Mouse (Mus musculus) layer of hippocampus, adult 8-10 months (tissue): Measurements from ENCODE around the gene Ube2g1. TPM values are rescaled to one million over a fixed set of nuclear protein-coding genes. Genes with fewer than 3 reads are reported as not detected.

Experiments
- DNase-seq, 2 experiments: peaks; one replicate each; pipeline ENCODE4 v3.0.0; 2022; ENCODE audit warnings: low spot score in 2 of 2
- total RNA-seq, 4 experiments: library from RNA; stranded (reverse); gene quantifications; 2 replicates each; pipeline ENCODE4 v1.2.4; 2022

Ube2g1 gene
- 10 to 100 TPM; 36.8 to 44.5 (median 40.5) TPM for total RNA-seq

DNA sequence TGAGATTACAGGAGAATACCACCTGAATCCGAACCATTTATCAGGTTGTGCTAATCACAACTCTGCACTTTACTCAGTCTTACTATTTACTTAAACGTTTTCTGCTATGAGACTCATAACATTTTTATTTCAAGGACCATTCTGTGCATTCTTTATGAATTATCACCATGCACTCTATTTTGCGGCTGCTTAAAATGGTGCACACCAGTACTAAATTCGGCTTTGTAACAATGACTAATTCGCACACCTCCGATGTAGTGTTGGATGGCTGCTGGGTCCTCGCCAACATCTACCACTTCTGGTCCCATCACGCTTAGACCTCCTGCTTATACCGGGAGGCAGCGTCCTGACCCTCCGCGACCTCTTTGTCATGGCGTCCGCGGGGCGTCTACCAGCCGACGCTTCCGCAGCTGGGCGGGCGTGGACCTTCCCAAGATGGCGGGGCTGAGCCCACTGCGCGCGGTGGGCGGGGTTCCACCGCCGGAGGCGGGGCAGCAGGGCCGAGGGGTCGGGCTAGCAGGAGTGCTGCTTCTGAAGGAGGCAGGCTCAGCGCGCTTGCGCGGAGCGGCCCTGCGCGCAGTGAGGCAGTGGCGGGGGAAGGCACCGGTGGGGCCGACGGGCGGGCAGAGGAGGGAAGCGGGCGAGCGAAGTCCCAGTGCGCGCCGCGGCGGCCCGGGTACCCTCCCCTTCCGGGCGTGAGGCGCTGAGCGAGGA is at the start of gene Ube2g1:
Gene Ube2g1 (plus strand): TSS at position 590 of the 714 bp plus-strand sequence.
- DNase-seq, result peak; percentile 96

DNA sequence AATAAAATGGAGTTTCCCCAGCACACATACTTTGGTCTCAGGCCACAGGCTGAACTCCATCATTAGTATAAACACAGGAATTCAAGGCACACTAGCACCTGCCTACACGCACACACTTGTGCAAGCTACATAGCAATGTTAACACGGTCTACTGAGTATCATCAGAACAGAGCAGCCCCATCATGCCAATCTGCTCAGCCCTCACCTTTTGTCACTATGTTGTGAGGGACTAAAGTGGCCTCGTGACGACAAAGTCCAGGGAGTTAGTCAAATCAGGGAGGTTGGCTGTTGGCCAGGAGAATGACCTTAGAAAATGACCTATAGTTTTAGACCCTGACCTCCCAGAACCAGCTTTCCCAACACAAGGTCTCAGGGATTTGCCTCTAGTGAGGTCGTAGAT is 48.9 kb upstream of the Ube2g1 start:
- DNase-seq, result no peak

DNA sequence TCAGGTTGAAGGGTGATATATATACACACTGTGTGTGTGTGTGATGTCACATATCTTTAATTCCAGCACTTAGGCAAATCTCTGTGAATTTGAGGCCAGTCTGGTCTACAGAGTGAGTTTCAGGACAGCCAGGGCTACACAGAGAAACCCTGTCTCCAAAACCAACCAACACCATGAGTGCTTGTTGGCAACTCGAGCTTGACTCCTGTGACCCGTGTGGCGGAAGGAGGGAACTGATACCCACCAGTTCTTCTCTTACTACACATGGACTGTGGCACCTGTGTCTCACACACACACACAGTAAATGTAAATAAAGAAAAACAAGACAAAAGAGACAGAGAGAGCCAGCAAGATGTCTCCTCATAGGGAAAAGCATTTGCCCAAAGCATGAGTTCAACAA is 46.4 kb upstream of the Ube2g1 start:
- no peak for DNase-seq

DNA sequence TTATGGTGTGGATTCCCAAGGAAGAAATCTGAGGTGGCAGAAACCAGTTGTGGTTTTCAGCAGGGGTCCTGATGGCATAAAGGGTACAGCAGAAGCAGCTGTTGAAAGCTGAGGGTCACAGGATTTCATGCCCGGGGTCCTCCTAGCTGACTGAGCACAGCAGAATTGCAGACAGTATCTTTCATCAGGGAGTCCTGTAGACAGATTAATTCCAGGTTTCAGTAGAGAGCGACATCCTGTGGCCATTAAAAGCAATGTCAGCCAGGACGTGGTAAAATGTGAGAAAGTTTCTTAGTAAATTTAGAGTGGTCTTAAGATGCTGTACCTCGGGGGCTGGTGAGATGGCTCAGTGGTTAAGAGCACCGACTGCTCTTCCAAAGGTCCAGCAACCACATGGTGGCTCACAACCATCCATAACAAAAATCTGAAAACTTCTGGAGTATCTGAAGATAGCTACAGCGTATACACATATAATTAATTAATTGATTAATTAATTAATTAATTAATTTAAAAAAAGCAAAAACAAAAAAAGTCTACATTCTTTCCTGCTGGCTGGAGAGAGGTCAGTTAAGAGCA is 42.8 kb upstream of the Ube2g1 start:
- DNase-seq, result peak in 1 of 2 experiments; percentile 46

GRCm38 (mm10) chr11:72566304-72566703 is 40.8 kb upstream of the Ube2g1 start:
- no peak for DNase-seq

- DNase-seq, result peak; percentile 76
Observed at GRCm38 (mm10) chr11:72566816-72567338, 40.2 kb upstream of the Ube2g1 start.

GRCm38 (mm10) chr11:72569051-72569450 is 38.0 kb upstream of the Ube2g1 start:
- no peak for DNase-seq

DNA sequence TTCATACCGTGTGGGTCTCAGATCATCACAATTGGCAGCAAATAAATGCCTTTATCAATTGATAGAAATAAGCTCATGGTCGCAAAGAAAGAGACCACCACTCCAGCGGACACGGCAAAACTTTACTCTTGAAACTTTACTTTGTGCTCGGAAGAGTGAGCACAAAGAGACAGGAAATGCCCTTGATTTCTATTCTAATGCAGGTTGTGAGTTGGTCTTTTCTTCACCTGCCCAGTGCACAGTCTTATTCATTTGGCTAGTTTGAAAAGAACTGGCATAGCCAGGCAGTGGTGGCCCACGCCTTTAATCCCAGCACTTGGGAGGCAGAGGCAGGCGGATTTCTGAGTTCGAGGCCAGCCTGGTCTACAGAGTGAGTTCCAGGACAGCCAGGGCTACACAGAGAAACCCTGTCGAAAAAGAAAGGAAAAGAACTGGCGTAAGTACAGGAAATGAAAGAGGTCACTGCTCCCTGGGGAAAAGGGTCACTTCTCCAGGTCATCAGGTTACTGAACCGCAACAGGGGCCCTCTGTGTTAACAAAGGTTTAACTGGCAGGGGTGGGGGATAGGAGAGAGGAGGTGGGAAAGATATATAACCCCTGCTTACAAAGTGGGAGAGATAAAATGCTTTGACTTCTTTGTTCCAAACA is 37.3 kb upstream of the Ube2g1 start:
- no peak for DNase-seq

DNA sequence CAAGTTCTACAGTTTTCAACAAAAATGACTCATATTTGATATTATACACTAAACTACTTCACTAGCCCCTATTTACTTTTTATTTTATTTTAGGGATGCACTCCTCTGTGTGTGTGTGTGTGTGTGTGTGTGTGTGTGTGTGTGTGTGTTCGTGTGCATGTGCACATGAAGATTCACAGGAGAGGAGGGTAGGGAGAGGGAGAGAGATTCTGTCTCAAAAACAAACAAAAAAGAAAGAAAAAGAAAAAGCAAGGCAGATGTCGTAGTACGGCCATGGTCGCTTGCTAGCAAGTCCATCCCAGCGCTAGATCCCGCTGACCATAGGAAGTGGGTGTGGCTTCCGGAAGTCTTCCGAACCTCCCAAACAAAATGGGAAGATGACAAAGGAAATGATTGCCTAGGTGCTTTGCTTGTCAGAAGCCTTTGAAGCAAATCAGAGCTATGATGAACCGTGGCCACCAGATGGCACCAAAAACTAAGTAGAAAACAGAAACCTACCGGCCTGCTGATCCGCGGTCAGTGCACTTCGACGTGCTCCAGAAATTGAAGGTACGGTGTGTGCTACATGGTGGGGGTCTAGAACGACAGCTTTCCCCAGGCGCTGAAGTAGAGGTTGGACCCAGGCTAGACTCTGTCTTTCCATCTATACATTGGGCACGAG is 36.6 kb upstream of the Ube2g1 start:
- peak; percentile 52 to 87 for DNase-seq

GRCm38 (mm10) chr11:72573819-72574218 is 33.3 kb upstream of the Ube2g1 start:
- DNase-seq, result no peak

DNA sequence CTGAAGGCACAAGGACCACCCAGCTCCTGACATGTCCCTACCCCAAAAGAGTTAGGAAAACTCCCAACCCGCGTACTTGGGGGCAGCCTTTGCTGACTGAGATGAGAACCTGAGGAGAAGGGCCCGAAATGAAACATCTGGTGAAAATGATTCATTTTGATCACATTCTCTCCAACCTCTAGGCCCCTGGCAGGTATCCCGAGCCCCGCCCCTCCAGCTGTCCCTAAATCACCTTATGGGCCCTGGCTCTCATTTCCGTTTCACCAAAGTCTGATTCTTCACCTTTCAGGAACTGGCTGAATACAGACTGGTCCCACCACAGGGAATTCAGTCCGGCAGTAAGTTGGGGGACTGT is 31.0 kb upstream of the Ube2g1 start:
- DNase-seq, result no peak

- DNase-seq, result no peak
Observed at GRCm38 (mm10) chr11:72576466-72577351, 30.4 kb upstream of the Ube2g1 start.

DNA sequence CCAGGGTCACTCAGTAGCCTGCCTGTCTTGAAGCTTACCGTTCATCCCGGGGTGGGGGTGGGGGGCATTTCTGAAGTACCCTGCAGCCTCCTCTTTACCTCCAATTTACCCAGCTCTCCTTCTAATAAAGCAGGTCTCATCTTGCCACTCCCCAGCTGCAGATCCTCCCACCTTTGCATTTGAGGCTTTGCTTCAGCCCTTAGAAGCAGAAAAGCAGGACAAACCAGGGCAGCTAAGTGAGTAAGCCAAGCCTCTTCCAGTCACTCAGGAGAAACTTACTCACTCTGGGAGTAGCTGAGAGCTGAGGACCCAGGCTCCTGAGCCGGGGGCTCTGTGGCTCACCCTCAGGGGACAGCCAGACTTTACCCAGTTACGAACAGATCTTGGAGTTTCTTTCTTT is 28.6 kb upstream of the Ube2g1 start:
- no peak for DNase-seq

GRCm38 (mm10) chr11:72581609-72582447 is 25.3 kb upstream of the Ube2g1 start:
- no peak for DNase-seq

- DNase-seq, result no peak
Observed at GRCm38 (mm10) chr11:72582448-72582705, 24.7 kb upstream of the Ube2g1 start.

DNA sequence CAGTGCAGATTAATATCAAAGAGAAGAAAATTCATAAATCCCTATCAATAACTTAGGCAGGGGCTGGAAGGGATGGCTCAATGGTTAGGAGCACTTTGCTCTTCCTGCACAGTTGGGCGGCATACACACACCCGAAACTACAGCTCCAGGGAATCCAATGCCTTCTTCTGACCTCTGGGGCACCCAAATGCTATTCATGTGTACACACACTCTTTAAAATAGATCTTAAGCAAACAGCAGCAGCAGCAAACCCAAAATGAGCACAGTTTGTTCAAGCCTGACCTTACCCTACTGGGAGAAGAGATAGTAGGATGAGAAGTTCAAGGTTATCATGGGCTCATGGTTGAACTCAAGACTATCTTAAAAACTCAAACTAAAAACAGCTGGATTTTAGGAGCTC is 24.0 kb upstream of the Ube2g1 start:
- DNase-seq, result no peak

- DNase-seq, result no peak
Observed at GRCm38 (mm10) chr11:72586570-72586969, 20.5 kb upstream of the Ube2g1 start.

DNA sequence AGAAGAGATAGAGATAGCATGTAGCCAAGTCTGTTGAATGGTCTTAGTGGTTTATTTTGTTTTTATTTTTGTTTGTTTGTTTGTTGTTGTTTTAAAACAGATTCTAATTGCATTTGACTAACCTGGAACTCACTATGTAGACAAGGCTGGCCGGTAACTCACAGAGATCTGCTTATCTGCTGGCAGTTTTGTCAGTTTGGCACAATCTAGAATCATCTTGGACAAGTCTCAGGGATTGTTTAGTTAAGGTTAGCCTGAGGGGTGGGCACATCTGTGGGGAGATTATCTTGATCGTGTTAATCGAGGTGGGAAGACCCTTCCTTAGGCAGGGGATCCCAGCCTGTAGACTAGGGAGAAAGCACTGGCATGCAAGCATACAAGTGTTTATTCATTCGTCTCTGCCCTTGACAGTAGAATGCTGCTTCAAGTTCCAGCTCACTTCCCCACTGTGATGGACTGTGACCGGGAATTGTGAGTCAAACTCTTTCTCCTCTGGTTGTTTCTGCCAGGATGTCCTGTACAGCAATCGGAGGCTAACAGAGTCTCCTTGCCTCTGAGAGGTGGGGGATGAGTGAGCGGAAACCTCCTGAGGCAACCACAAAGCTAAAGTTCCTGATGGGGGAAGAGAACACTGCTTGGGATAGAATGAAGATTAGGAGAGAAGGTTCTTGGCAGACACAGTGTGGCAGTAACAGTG is 19.4 kb upstream of the Ube2g1 start:
- no peak for DNase-seq

DNA sequence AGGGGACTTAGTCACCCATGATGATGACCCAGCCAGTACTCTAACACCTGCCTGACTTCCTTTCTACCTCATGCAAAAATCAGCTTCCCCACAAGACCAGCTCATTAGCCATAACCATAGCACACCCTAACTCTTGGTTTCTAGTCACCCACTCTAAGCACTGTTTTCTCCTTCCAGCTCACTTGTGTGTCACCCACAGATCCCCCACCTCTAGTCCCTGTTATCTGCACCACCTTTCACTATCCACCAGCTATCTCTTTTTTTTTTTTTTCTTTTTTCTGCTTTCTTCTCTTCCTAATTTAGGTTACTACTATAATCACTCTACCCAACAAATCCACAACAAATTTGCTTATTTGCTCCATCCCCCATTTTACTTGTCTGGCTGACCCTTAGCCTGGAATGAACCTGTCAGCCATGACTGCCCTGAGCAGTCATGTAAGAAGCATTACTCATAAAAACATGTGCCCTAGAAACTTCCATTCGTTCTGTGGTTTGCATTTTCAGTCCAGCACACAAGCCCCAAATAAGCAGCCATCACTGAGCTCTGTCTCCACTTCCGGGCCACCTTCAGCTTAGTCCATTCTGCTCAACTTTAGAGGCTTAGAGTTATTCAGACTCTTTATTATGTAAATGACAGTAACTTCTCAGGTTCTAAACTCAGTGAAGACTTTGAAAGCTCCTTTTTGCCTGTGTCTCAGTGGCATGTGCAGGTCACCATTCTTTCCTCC is 11.9 kb upstream of the Ube2g1 start:
- DNase-seq, result no peak
